Mouse (Mus musculus) heart, embryonic 14.5 days (tissue): ENCODE data around the gene Wdr53. TPM values are rescaled to one million over a fixed set of nuclear protein-coding genes. Genes with fewer than 3 reads are reported as not detected.
"Not testable (repeated sequence)": the region's sequence is repeated elsewhere in the genome, so short reads cannot be mapped to it uniquely, and the experiment has no call there.

Experiments used
- ATAC-seq: fragments of 200-750 bp; cut with Nextera tagmentation; 2 replicates; pipeline ENCODE4 v1.8.0; 2017; ENCODE audit warnings: low read depth, moderate TSS enrichment; ENCODE audit not compliant: insufficient number of reproducible peaks, insufficient read depth, low FRiP score
- H3K27ac ChIP-seq, 2 experiments: fragments of 200-500 bp in 1 of 2; fragments of 300-500 bp in 1 of 2; sonication (generic) in 1 of 2; replicated peaks in 1 of 2; 2 replicates each; pipeline ENCODE4 v1.5.1; 2012 to 2014; ENCODE audit warnings: low read depth in 2 of 2, low read length in 2 of 2, control low read depth in 1 of 2, mild to moderate bottlenecking in 1 of 2, mixed read lengths in 1 of 2; ENCODE audit not compliant: control insufficient read depth in 1 of 2, insufficient read depth in 1 of 2
- H3K27me3 ChIP-seq: fragments of 300-500 bp; sonication (generic); 2 replicates; pipeline ENCODE4 v1.6.1; 2014; ENCODE audit warnings: mild to moderate bottlenecking, low read length, control low read depth; ENCODE audit not compliant: control insufficient read depth, insufficient read depth
- H3K36me3 ChIP-seq: fragments of 300-500 bp; sonication (generic); 2 replicates; pipeline ENCODE4 v1.6.1; 2014; ENCODE audit warnings: mild to moderate bottlenecking, control low read depth, low read length, mixed read lengths; ENCODE audit not compliant: control insufficient read depth, insufficient read depth
- H3K4me1 ChIP-seq, 2 experiments: fragments of 200-500 bp in 1 of 2; fragments of 300-500 bp in 1 of 2; sonication (generic) in 1 of 2; 2 replicates each; pipeline ENCODE4 v1.6.1; 2012 to 2014; ENCODE audit warnings: low read length in 2 of 2, control low read depth in 1 of 2, mixed read lengths in 1 of 2; ENCODE audit not compliant: control insufficient read depth in 2 of 2, insufficient read depth in 2 of 2
- H3K4me2 ChIP-seq: fragments of 300-500 bp; sonication (generic); 2 replicates; pipeline ENCODE4 v1.6.1; 2014; ENCODE audit warnings: mild to moderate bottlenecking, low read length
- H3K4me3 ChIP-seq, 2 experiments: fragments of 200-500 bp in 1 of 2; fragments of 300-500 bp in 1 of 2; sonication (generic) in 1 of 2; 2 replicates each; pipeline ENCODE4 v1.5.1; 2012 to 2014; ENCODE audit warnings: low read length in 2 of 2, mild to moderate bottlenecking in 2 of 2, control low read depth in 1 of 2, low read depth in 1 of 2, moderate library complexity in 1 of 2; ENCODE audit not compliant: control insufficient read depth in 1 of 2, insufficient read depth in 1 of 2
- H3K9ac ChIP-seq: fragments of 300-500 bp; sonication (generic); 2 replicates; pipeline ENCODE4 v1.6.1; 2014; ENCODE audit warnings: mild to moderate bottlenecking, low read length
- H3K9me3 ChIP-seq: fragments of 300-500 bp; sonication (generic); 2 replicates; pipeline ENCODE4 v1.6.1; 2016; ENCODE audit warnings: low read length, control low read depth; ENCODE audit not compliant: control insufficient read depth
- WGBS: fragments of 180-500 bp; shearing (Covaris S2); extraction: QIAGEN DNeasy Blood & Tissue Kit; methylation state at CpG from one replicate; pipeline ENCODE4 v1.1.7; 2014; 5-methylcytosine and 5-hydroxymethylcytosine counted together
- polyA plus RNA-seq: library from polyadenylated mRNA; unstranded; fragments of >200 nt; fragmentation: Nextera tagmentation; extraction: Ambion mirVana; gene quantifications from 2 replicates; pipeline ENCODE4 v1.2.1, GENCODE M21; 2014

The Wdr53 gene
- polyA plus RNA-seq, 1 experiment from 2014 or later, result 10.9 TPM

DNA sequence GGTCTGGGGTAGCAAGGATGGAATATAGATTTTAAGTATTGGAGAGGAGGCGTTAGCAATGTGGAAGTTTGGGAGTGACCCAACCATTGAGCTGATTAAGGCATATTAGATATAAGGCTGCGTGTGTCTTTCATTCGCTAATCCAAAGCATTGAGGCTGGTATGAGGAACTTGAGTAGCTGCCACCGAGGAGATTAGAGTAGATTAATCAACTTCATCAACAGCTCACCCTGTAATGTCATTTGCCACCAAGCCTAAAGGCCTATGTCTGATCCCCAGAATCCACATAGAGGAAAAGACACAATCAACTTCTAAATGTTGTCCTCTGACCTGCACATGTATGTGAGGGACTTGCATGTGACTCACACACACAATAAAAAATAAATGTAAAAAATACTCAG is 25.2 kb upstream of the Wdr53 start:
- Histone ChIP-seq H3K9ac (no peak overlapping the region), H3K36me3 (no peaks in the 10 kb centered on the region), H3K4me1 (peaks cover 0 to 2% of the 10 kb centered on the region in 2 experiments; a peak in 1 of 4 replicates), H3K4me3 (no peak overlapping the region), H3K27me3 (no peaks in the 10 kb centered on the region), H3K4me2 (no peak overlapping the region), H3K27ac (no peak overlapping the region), H3K9me3 (no peaks in the 10 kb centered on the region)
- 69% methylated on average over 4 of the region's 4 CpGs for WGBS
- ATAC-seq, result no peak

DNA sequence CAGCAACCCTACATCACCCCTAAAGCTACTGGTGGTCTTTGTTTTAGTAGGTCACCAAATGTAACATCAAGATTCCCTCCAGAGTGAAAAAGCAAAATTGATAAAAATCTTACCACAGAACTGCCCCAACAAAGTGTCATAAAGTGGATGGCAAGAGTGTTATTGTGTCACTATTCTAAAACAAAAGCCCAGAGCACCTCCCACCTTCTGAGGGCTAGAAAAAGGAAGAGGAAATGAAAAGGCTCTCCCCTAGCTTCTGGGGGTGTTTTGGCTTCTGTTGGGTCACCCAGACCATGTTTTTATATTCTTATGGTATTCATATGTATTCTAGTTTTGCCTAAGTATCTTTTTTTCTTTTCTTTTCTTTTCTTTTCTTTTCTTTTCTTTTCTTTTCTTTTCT is 24.6 kb upstream of the Wdr53 start:
- Histone ChIP-seq H3K36me3 (no peaks in the 10 kb centered on the region), H3K4me2 (no peak overlapping the region), H3K9ac (no peak overlapping the region), H3K27me3 (no peaks in the 10 kb centered on the region), H3K4me1 (no peaks in the 10 kb centered on the region), H3K27ac (no peak overlapping the region), H3K4me3 (no peak overlapping the region), H3K9me3 (no peaks in the 10 kb centered on the region)
- ATAC-seq, result no peak

DNA sequence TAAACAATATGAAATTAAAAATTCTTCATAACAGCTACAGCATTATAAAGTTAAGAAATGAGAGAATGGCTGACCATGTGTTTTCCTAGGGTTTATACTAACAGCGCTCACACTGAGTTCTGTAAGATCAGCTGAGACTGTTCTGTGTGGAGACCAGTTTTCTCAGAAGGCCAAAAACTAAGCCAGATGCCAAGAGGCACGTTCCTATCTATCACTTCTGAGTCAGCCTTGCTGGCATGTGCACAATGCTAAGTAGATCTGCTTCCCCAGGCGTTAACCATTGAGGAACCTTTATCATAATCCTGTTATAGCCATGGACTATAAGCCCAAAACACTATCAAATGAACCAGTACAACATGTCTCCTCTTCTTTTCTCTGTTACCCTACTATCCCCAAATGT is 15.0 kb upstream of the Wdr53 start:
- not testable (repeated sequence) for H3K4me3 ChIP-seq, ATAC-seq, H3K27ac ChIP-seq, H3K27me3 ChIP-seq, H3K9ac ChIP-seq, H3K4me2 ChIP-seq, H3K9me3 ChIP-seq, H3K4me1 ChIP-seq
- 36% methylated on average over 3 of the region's 3 CpGs for WGBS
- H3K36me3 ChIP-seq, result peaks cover 32% of the 10 kb centered on the region

DNA sequence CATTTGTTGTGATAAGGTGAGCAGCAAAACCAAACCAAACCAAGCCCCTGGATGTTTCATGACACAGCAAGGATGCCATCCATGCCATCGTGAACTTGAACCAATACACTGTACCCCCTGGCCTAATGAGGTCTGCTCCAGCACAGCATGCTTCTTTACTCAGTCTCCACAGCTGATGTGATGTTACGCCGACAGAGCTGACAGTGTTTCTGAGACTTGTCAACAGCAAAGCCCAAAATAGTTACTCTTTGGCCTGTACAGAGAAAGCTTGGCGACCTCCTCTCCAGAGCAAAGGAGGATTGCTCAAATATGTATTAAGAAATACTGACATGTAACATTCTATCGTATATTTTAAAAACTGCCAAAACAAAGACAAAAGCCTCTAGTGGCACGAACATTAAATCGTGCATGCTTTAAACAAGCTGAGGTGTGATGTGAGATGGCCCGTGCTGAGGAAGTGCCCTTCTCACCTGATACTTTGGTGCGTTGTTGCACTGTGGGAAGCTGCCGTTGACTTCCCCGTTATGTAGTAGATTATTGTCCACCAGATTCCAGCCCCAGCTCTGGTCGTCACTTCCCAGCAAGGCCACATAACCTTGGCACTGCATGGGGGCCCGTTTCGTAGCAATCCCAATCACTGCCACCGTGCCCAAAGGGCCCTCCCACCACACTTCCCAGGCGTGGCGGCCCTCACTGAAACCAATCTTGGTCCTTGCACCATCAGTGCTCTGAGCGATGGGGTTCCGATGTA is 8.9 kb upstream of the Wdr53 start:
- Histone ChIP-seq H3K27ac (peak overlapping the region; percentile 84 to 89), H3K27me3 (no peaks in the 10 kb centered on the region), H3K4me3 (no peak overlapping the region), H3K9me3 (no peaks in the 10 kb centered on the region), H3K9ac (peak overlapping the region; percentile 25; the same call in 1 of the 2 replicates), H3K4me1 (peaks cover 6 to 23% of the 10 kb centered on the region in 2 experiments; a peak in 3 of 4 replicates), H3K4me2 (peak overlapping the region; percentile 38), H3K36me3 (peaks cover 32% of the 10 kb centered on the region)
- 41% methylated on average over 19 of the region's 19 CpGs for WGBS
- ATAC-seq, result peak; percentile 77

DNA sequence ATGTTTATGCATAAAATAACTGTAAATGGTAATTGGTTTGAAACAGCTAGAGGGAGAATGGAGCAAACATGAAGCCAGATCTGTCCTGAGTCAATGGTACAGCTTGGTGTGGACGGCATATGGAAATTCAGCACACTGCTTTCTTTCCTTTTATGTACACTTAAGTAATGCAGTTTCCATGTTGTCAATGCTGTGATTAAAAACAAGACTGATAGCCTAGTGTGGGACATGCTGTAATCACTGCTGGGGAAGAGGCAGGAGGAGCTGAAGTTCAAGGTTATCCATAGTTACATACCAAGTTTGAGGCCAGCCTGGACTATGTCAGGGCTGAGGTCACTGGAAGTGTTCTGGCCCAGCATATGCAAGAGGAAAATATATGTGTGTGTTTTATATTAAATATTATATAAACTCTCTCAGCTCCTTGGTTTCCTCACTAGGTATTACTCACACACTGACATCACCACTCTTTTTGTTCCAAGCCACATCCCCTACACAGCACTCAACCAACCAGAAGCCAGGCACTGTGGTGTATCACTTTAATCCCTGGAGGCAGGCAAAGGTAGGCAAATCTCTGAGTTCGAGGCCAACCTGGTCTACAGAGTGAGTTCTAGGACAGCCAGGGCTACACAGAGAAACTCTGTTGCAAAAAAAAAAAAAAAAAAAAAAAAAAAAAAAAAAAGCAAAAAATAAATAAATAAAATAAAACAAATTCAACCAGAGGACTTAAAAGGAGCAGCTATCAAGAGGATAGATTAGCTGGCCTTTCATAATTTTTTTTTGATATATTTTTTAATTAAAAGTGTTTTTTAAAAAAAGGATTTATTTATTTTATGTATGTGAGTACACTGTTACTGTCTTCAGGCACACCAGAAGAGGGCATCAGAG is 7.4 kb upstream of the Wdr53 start:
- Histone ChIP-seq H3K4me1 (peaks cover 7 to 22% of the 10 kb centered on the region in 2 experiments), H3K36me3 (peaks cover 25% of the 10 kb centered on the region), H3K4me3 (no peak overlapping the region), H3K9me3 (no peaks in the 10 kb centered on the region), H3K27ac (peak overlapping the region; percentile 52 to 66; a peak in 3 of 4 replicates), H3K9ac (no peak overlapping the region), H3K27me3 (no peaks in the 10 kb centered on the region), H3K4me2 (no peak overlapping the region)
- ATAC-seq, result no peak
- 55% methylated on average over 2 of the region's 2 CpGs for WGBS

DNA sequence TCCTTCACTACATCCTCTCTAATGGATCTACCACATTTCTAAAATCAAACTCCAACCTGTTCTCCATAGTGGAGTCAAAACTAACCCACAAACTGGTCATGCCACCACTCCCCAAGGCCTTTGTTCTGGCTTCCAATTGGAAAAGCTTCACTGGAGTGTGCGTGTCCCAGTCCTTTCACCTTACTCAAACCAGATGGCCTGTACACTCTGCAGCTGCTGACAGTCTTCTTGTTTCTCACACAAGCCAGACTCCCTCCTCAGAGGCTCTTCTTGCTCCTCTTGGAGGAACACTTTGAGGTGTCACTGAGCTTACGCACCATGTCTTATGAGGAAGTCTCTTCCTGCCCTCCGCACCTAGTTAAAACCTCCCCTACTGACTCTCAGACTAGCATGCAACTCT is 3.1 kb upstream of the Wdr53 start:
- Histone ChIP-seq H3K4me3 (no peak overlapping the region), H3K27me3 (no peaks in the 10 kb centered on the region), H3K4me2 (no peak overlapping the region), H3K9ac (no peak overlapping the region), H3K27ac (no peak overlapping the region), H3K9me3 (no peaks in the 10 kb centered on the region), H3K4me1 (peaks cover 7 to 26% of the 10 kb centered on the region in 2 experiments), H3K36me3 (0 out of 2 replicates have a peak, but pooled peaks cover 4% of the 10 kb centered on the region)
- no peak for ATAC-seq
- WGBS, result 76% methylated on average over 3 of the region's 3 CpGs

DNA sequence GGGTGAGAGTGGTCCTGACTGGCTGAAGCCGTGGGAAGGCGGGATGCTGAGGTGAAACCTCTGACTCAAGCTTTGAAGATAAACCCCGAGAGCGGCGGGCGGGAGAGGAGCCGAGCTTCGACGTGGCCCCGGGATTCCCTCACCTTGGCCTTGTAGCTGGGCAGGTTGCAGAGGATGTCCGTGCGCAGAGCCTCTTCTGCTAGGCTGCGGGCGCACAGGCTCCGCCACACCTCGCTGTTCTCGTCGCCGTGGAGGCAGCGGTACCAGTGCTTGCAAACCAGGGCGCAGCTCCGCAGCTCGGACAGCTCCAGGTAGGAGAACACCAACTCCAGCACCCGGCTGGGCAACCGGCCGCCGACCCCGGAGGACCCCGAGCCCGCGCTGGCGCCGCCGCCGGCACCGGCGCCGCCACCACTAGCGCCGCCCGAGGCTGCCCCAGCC is 656 bp upstream of the Wdr53 start:
- no peaks in the 10 kb centered on the region for H3K27me3 ChIP-seq
- no peaks in the 10 kb centered on the region for H3K36me3 ChIP-seq
- peak overlapping the region; percentile 78 for H3K4me2 ChIP-seq
- peak overlapping the region; percentile 82 to 97 for H3K27ac ChIP-seq
- peak; percentile 45 for ATAC-seq
- H3K4me3 ChIP-seq, result peak overlapping the region; percentile 86 to 87
- peak overlapping the region; percentile 97 for H3K9ac ChIP-seq
- H3K9me3 ChIP-seq, result no peaks in the 10 kb centered on the region
- peaks cover 7 to 20% of the 10 kb centered on the region in 2 experiments for H3K4me1 ChIP-seq
- under 1% methylated on average over 34 of the region's 41 CpGs for WGBS
